Mouse (Mus musculus) liver, embryonic 11.5 days (tissue): ENCODE results near the gene Rgs16. TPM values are rescaled to one million over a fixed set of nuclear protein-coding genes. Genes with fewer than 3 reads are reported as not detected.

Source experiments
- ATAC-seq: fragments of 200-750 bp; cut with Nextera tagmentation; replicated peaks from 2 replicates; pipeline ENCODE4 v1.8.0; 2017; ENCODE audit warnings: moderate number of reproducible peaks, mild to moderate bottlenecking, moderate TSS enrichment, moderate library complexity; ENCODE audit not compliant: low FRiP score
- DNase-seq: peaks from one replicate; pipeline ENCODE4 v3.0.0-alpha.2; 2017; ENCODE audit warnings: low spot score
- H3K27ac ChIP-seq: fragments of 300-500 bp; sonication (generic); 2 replicates; pipeline ENCODE4 v1.5.1; 2014; ENCODE audit warnings: mild to moderate bottlenecking, low read depth, low read length, control low read depth
- H3K27me3 ChIP-seq: fragments of 300-500 bp; sonication (generic); replicated peaks from 2 replicates; pipeline ENCODE4 v1.6.1; 2014; ENCODE audit warnings: low read length, mixed read lengths; ENCODE audit not compliant: control insufficient read depth, insufficient read depth
- H3K36me3 ChIP-seq: fragments of 300-500 bp; sonication (generic); 2 replicates; pipeline ENCODE4 v1.6.1; 2014; ENCODE audit warnings: mild to moderate bottlenecking, low read length, moderate library complexity, mixed read lengths; ENCODE audit not compliant: control insufficient read depth, insufficient read depth
- H3K4me1 ChIP-seq: fragments of 300-500 bp; sonication (generic); replicated peaks from 2 replicates; pipeline ENCODE4 v1.6.1; 2014; ENCODE audit warnings: low read length, mixed read lengths; ENCODE audit not compliant: control insufficient read depth, insufficient read depth
- H3K4me2 ChIP-seq: fragments of 300-500 bp; sonication (generic); 2 replicates; pipeline ENCODE4 v1.6.1; 2014; ENCODE audit warnings: mild to moderate bottlenecking, control low read depth, moderate library complexity
- H3K4me3 ChIP-seq: fragments of 300-500 bp; sonication (generic); 2 replicates; pipeline ENCODE4 v1.5.1; 2014; ENCODE audit warnings: low read depth, low read length, control low read depth
- H3K9ac ChIP-seq: fragments of 300-500 bp; sonication (generic); 2 replicates; pipeline ENCODE4 v1.6.1; 2014; ENCODE audit warnings: low read depth, low read length, control low read depth
- H3K9me3 ChIP-seq: fragments of 300-500 bp; sonication (generic); 2 replicates; pipeline ENCODE4 v1.6.1; 2016; ENCODE audit warnings: low read length, inconsistent platforms, mixed read lengths; ENCODE audit not compliant: control insufficient read depth
- WGBS: fragments of 180-500 bp; shearing (Covaris S2); extraction: QIAGEN DNeasy Blood & Tissue Kit; methylation state at CpG from one replicate; pipeline ENCODE4 v1.1.7; 2014; 5-methylcytosine and 5-hydroxymethylcytosine counted together
- polyA plus RNA-seq: library from polyadenylated mRNA; unstranded; fragments of >200 nt; fragmentation: Nextera tagmentation; extraction: Ambion mirVana; gene quantifications from 2 replicates; pipeline ENCODE4 v1.2.1, GENCODE M21; 2014

Rgs16 gene
- polyA plus RNA-seq, 1 experiment from 2014 or later, result 1.3 TPM

GRCm38 (mm10) chr1:153709451-153709850 is 30.7 kb upstream of the Rgs16 start:
- H3K36me3 ChIP-seq, result no peaks in the 10 kb centered on the region
- no peak overlapping the region for H3K4me2 ChIP-seq
- no peaks in the 10 kb centered on the region for H3K27me3 ChIP-seq
- 27% methylated on average over 5 of the region's 5 CpGs for WGBS
- no peak overlapping the region for H3K4me3 ChIP-seq
- peaks cover 5% of the 10 kb centered on the region for H3K4me1 ChIP-seq
- no peak for DNase-seq
- no peaks in the 10 kb centered on the region for H3K9me3 ChIP-seq
- H3K27ac ChIP-seq, result no peak overlapping the region
- H3K9ac ChIP-seq, result no peak overlapping the region
- ATAC-seq, result no peak

DNA sequence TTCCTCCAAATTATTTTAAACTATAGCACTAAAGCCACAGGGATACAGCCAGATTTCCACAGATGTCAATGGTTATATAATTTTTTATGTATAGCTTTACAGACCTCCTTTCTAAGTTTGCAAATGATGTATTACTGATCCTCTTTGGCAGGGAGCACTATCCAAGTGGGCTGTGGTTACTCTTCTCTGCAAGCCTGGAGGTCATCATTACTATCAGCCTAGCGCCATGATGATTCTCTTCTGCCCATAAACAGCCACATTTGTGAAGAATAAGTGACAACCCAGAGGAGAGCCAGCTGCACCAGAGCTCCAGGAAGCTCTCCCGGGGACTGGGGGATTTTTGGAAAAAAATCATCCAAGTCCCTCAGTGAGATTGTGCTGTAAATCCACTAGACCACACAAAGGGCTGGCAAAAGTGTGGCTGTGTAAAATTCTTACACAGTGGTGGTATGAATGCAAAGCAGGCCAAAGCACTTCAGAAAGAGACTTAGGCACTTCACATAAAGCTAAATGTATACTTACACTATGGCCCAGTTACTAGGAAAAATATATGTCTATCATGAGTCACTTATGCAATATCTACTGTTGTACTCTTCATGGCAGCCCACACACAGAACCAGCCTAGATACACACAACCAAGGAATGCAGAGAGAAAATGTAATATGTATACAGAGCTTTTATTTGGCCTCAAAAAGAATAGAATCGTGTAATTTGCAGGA is 28.4 kb upstream of the Rgs16 start:
- DNase-seq, result no peak
- Histone ChIP-seq H3K4me2 (no peak overlapping the region), H3K36me3 (no peaks in the 10 kb centered on the region), H3K4me3 (no peak overlapping the region), H3K27me3 (no peaks in the 10 kb centered on the region), H3K27ac (no peak overlapping the region), H3K9ac (no peak overlapping the region), H3K9me3 (no peaks in the 10 kb centered on the region), H3K4me1 (peaks cover 5% of the 10 kb centered on the region)
- no peak for ATAC-seq
- WGBS, result 61% methylated on average over 3 of the region's 3 CpGs

DNA sequence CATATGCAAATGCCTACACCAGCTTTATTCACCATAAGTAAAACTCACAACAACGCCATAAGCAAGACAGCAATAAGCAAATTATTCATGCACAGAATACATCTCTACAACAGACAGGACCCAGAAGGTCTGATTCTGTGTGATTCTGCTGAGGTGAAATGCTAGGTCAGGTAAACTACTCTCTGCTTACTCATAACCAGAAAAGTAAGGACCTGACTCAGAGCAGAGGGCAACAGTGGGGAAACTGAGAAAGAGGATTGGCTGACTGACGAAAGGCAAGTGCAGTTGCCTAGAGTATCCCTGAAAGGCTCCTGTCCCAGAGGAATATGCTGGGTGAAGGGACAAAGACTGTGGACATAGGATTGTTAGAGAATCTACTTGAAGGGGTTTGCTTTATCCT is 27.5 kb upstream of the Rgs16 start:
- Histone ChIP-seq H3K4me3 (no peak overlapping the region), H3K4me2 (no peak overlapping the region), H3K36me3 (no peaks in the 10 kb centered on the region), H3K4me1 (peaks cover 5% of the 10 kb centered on the region), H3K9ac (no peak overlapping the region), H3K27me3 (no peaks in the 10 kb centered on the region), H3K27ac (no peak overlapping the region), H3K9me3 (no peaks in the 10 kb centered on the region)
- ATAC-seq (no peak), DNase-seq (no peak)
- WGBS, result 87% methylated on average over 2 of the region's 2 CpGs

GRCm38 (mm10) chr1:153717990-153718389 is 22.2 kb upstream of the Rgs16 start:
- H3K9me3 ChIP-seq, result no peaks in the 10 kb centered on the region
- WGBS, result 77% methylated on average over 1 of the region's 1 CpGs

GRCm38 (mm10) chr1:153720935-153721334 is 19.2 kb upstream of the Rgs16 start:
- Histone ChIP-seq H3K4me2 (no peak overlapping the region), H3K4me3 (no peak overlapping the region), H3K27ac (no peak overlapping the region), H3K36me3 (no peaks in the 10 kb centered on the region), H3K27me3 (no peaks in the 10 kb centered on the region), H3K9me3 (no peaks in the 10 kb centered on the region), H3K4me1 (no peaks in the 10 kb centered on the region), H3K9ac (no peak overlapping the region)
- no peak for ATAC-seq
- no peak for DNase-seq
- WGBS, result 80% methylated on average over 7 of the region's 7 CpGs

More at GRCm38 (mm10) chr1:153717990-153718389, 22.2 kb upstream of the Rgs16 start:
- no peak overlapping the region for H3K27ac ChIP-seq
- no peak overlapping the region for H3K9ac ChIP-seq
- no peaks in the 10 kb centered on the region for H3K4me1 ChIP-seq
- ATAC-seq (no peak), DNase-seq (no peak)
- no peaks in the 10 kb centered on the region for H3K36me3 ChIP-seq
- H3K4me2 ChIP-seq, result no peak overlapping the region
- no peaks in the 10 kb centered on the region for H3K27me3 ChIP-seq
- H3K4me3 ChIP-seq, result no peak overlapping the region

DNA sequence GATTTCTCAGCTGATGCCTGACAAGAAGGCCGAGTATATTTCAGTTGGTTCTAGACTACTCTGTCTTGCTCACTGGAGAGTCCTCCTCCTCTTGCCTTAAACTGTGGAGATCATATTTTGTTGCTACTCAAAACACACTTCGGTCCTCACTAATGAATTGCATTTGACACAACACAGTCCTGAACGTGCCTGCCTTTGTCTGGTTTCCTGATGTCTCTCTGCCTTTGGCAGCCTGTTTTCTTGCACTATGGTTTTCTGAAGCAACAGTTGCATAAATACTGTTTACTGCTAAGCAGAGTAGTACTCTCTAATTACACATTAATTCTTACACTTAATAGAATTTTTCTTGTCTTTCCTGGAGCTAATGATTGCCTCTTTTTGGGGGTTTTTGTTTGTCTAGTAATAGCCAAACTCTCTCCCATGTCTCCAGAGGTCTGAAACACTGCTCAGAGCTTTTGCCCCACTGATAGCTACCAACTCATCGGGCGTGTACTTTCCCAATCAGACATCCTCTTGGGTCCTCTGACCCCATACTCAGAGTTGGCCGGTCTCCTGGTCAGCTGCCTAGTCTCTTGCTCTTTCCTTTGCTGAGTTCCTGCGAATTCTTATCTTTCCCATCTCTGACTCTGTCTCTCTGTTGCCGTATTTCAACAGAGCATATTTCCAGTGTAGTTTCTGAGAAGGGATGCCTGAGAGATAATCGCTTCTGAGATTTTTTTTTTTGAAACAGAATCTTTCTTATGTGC is 18.4 kb upstream of the Rgs16 start:
- Histone ChIP-seq H3K4me3 (no peak overlapping the region), H3K9ac (no peak overlapping the region), H3K27me3 (no peaks in the 10 kb centered on the region), H3K4me2 (no peak overlapping the region), H3K9me3 (no peaks in the 10 kb centered on the region), H3K27ac (no peak overlapping the region), H3K36me3 (no peaks in the 10 kb centered on the region), H3K4me1 (no peaks in the 10 kb centered on the region)
- 73% methylated on average over 9 of the region's 9 CpGs for WGBS
- ATAC-seq, result no peak
- DNase-seq, result no peak

- no peak for DNase-seq
- H3K9ac ChIP-seq, result no peak overlapping the region
- no peak overlapping the region for H3K27ac ChIP-seq
- ATAC-seq, result no peak
- H3K4me2 ChIP-seq, result no peak overlapping the region
- no peak overlapping the region for H3K4me3 ChIP-seq
- no peaks in the 10 kb centered on the region for H3K9me3 ChIP-seq
- H3K36me3 ChIP-seq, result no peaks in the 10 kb centered on the region
- WGBS, result 75% methylated on average over 9 of the region's 9 CpGs
- H3K4me1 ChIP-seq, result no peaks in the 10 kb centered on the region
- H3K27me3 ChIP-seq, result no peaks in the 10 kb centered on the region
Measured at GRCm38 (mm10) chr1:153723426-153723825, 16.7 kb upstream of the Rgs16 start.

GRCm38 (mm10) chr1:153726636-153727035 is 13.5 kb upstream of the Rgs16 start:
- Histone ChIP-seq H3K4me3 (no peak overlapping the region), H3K27me3 (no peaks in the 10 kb centered on the region), H3K4me2 (no peak overlapping the region), H3K9ac (no peak overlapping the region), H3K9me3 (no peaks in the 10 kb centered on the region), H3K36me3 (no peaks in the 10 kb centered on the region), H3K4me1 (no peaks in the 10 kb centered on the region), H3K27ac (no peak overlapping the region)
- ATAC-seq (no peak), DNase-seq (no peak)
- WGBS, result 80% methylated on average over 16 of the region's 16 CpGs

DNA sequence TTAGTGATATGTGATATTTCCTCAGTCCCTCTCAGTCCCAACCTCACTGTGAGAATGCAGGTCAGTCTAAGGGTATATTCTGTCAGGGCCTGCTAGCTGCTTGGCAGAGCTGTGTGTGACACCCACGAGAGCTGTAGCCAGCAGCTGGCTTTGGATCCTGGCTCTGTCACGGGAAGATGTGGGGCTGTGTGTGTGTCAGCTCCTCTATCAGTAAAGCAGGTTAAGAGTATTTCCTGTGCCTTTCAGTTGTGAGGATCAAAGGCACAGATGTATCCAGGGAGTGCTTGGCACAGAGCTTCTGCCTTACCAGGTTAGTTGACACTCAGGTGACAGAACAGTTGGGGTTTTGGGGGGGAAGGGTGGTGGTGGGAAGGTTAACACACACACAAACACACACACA is 10.3 kb upstream of the Rgs16 start:
- Histone ChIP-seq H3K27me3 (no peaks in the 10 kb centered on the region), H3K27ac (no peak overlapping the region), H3K4me3 (no peak overlapping the region), H3K36me3 (no peaks in the 10 kb centered on the region), H3K4me2 (no peak overlapping the region), H3K9me3 (no peaks in the 10 kb centered on the region), H3K9ac (no peak overlapping the region), H3K4me1 (no peaks in the 10 kb centered on the region)
- no peak for DNase-seq
- WGBS, result 58% methylated on average over 2 of the region's 2 CpGs
- no peak for ATAC-seq
